Mouse (Mus musculus) liver, embryonic 14.5 days (tissue): Measurements from ENCODE around the gene Morn1.

Experiments used
- CTCF ChIP-seq: IDR thresholded peaks from 2 replicates; pipeline ENCODE4 v1.5.1; 2016; ENCODE audit warnings: antibody characterized with exemption, low read depth, control low read depth
- EP300 ChIP-seq: IDR thresholded peaks from 2 replicates; pipeline ENCODE4 v1.6.1; 2016; ENCODE audit warnings: antibody characterized with exemption, low read depth

DNA sequence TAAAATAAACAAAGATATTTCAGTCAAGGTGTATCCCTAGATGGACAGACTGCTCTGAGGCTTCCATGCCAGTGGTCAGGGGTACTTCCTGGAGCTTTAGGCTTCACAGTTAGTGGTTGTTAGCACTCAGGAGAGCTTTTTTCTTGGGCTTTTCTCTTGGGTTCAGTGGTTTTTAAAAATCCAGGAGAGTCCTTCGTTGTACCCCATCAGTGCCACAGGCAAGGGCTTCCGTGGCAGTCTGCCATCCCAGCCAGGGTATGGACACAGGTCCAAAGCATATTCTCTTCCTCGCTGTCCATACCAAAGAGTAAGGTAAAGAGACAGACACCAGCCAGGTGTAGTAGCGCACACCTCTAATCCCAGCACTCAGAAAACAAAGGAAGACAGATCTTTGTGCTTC is 3.8 kb downstream of the Morn1 start:
- no peak for TF ChIP-seq CTCF
- TF ChIP-seq EP300 = no peak
